Mouse (Mus musculus) limb, embryonic 14.5 days (tissue): Measurements from ENCODE around the gene Cd80. TPM values are rescaled to one million over a fixed set of nuclear protein-coding genes. Genes with fewer than 3 reads are reported as not detected.

ENCODE experiments used
- ATAC-seq: fragments of 200-750 bp; cut with Nextera tagmentation; 2 replicates; pipeline ENCODE4 v1.8.0; 2017; ENCODE audit warnings: low read depth, moderate number of reproducible peaks, moderate TSS enrichment; ENCODE audit not compliant: low FRiP score
- DNase-seq: peaks from one replicate; pipeline ENCODE4 v3.0.0-alpha.2; 2015; ENCODE audit warnings: low spot score
- H3K27ac ChIP-seq: fragments of 300-500 bp; sonication (generic); replicated peaks from 2 replicates; pipeline ENCODE4 v1.5.1; 2014; ENCODE audit warnings: low read depth, mild to moderate bottlenecking, low read length, moderate library complexity, mixed read lengths
- H3K27me3 ChIP-seq: fragments of 300-500 bp; sonication (generic); 2 replicates; pipeline ENCODE4 v1.6.1; 2014; ENCODE audit warnings: low read length, mixed read lengths; ENCODE audit not compliant: control insufficient read depth, insufficient read depth
- H3K36me3 ChIP-seq: fragments of 300-500 bp; sonication (generic); 2 replicates; pipeline ENCODE4 v1.6.1; 2014; ENCODE audit warnings: mild to moderate bottlenecking, low read length, moderate library complexity, mixed read lengths; ENCODE audit not compliant: control insufficient read depth, insufficient read depth
- H3K4me1 ChIP-seq: fragments of 300-500 bp; sonication (generic); 2 replicates; pipeline ENCODE4 v1.6.1; 2014; ENCODE audit warnings: antibody characterized with exemption, low read length, mixed read lengths; ENCODE audit not compliant: control insufficient read depth, insufficient read depth
- H3K4me2 ChIP-seq: fragments of 300-500 bp; sonication (generic); replicated peaks from 2 replicates; pipeline ENCODE4 v1.6.1; 2014; ENCODE audit warnings: low read depth, mild to moderate bottlenecking, low read length, moderate library complexity; ENCODE audit not compliant: severe bottlenecking
- H3K4me3 ChIP-seq: fragments of 300-500 bp; sonication (generic); replicated peaks from 2 replicates; pipeline ENCODE4 v1.5.1; 2014; ENCODE audit warnings: low read length
- H3K9ac ChIP-seq: fragments of 300-500 bp; sonication (generic); 2 replicates; pipeline ENCODE4 v1.6.1; 2014; ENCODE audit warnings: mild to moderate bottlenecking, low read depth, low read length, moderate library complexity; ENCODE audit not compliant: severe bottlenecking
- H3K9me3 ChIP-seq: fragments of 300-500 bp; sonication (generic); 2 replicates; pipeline ENCODE4 v1.6.1; 2016; ENCODE audit warnings: low read length; ENCODE audit not compliant: control insufficient read depth
- POLR2A ChIP-seq: fragments of 200-500 bp; IDR thresholded peaks from 2 replicates; pipeline ENCODE4 v1.8.0; 2012; ENCODE audit warnings: inconsistent platforms, mild to moderate bottlenecking, moderate library complexity, borderline replicate concordance; ENCODE audit not compliant: insufficient read depth, insufficient read length; ENCODE audit errors: extremely low read depth
- WGBS: fragments of 180-500 bp; shearing (Covaris S2); extraction: QIAGEN DNeasy Blood & Tissue Kit; methylation state at CpG from one replicate; pipeline ENCODE4 v1.1.7; 2014; 5-methylcytosine and 5-hydroxymethylcytosine counted together
- polyA plus RNA-seq, 2 experiments: library from polyadenylated mRNA; depleted of rRNA in 1 of 2; stranded (reverse) in 1 of 2; unstranded in 1 of 2; fragments of >200 nt; fragmentation: Nextera tagmentation in 1 of 2; extraction: Ambion mirVana in 1 of 2; gene quantifications; 2 replicates each; pipeline versions ENCODE4 v1.2.1 to v1.2.3; 2012 to 2014

Gene Cd80
- polyA plus RNA-seq, 2 experiments, result 0.33 to 0.45 TPM

GRCm38 (mm10) chr16:38414953-38415352 lies 40.4 kb upstream of the Cd80 start:
- WGBS, result 86% methylated on average over 7 of the region's 7 CpGs
- ATAC-seq (no peak), DNase-seq (no peak)

GRCm38 (mm10) chr16:38425374-38425773 lies 30.0 kb upstream of the Cd80 start:
- no peak for DNase-seq
- 82% methylated on average over 2 of the region's 2 CpGs for WGBS
- no peaks in the 10 kb centered on the region for H3K4me1 ChIP-seq
- no peak overlapping the region for H3K27ac ChIP-seq
- H3K27me3 ChIP-seq, result no peaks in the 10 kb centered on the region
- no peaks in the 10 kb centered on the region for H3K9me3 ChIP-seq
- no peak for TF ChIP-seq POLR2A
- no peaks in the 10 kb centered on the region for H3K36me3 ChIP-seq
- ATAC-seq, result no peak
- no peak overlapping the region for H3K4me2 ChIP-seq
- no peak overlapping the region for H3K9ac ChIP-seq
- H3K4me3 ChIP-seq, result no peak overlapping the region

More at GRCm38 (mm10) chr16:38414953-38415352, 40.4 kb upstream of the Cd80 start:
- no peaks in the 10 kb centered on the region for H3K27me3 ChIP-seq
- no peaks in the 10 kb centered on the region for H3K36me3 ChIP-seq
- H3K4me1 ChIP-seq, result no peaks in the 10 kb centered on the region
- H3K27ac ChIP-seq, result no peak overlapping the region
- no peak overlapping the region for H3K9ac ChIP-seq
- TF ChIP-seq POLR2A, result no peak
- H3K4me2 ChIP-seq, result no peak overlapping the region
- no peak overlapping the region for H3K4me3 ChIP-seq
- H3K9me3 ChIP-seq, result no peaks in the 10 kb centered on the region

- Histone ChIP-seq H3K27ac (no peak overlapping the region), H3K36me3 (no peaks in the 10 kb centered on the region), H3K4me2 (no peak overlapping the region), H3K4me3 (no peak overlapping the region), H3K9ac (no peak overlapping the region), H3K27me3 (no peaks in the 10 kb centered on the region), H3K9me3 (no peaks in the 10 kb centered on the region), H3K4me1 (no peaks in the 10 kb centered on the region)
- WGBS, result 90% methylated on average over 1 of the region's 1 CpGs
- TF ChIP-seq POLR2A, result no peak
- no peak for ATAC-seq
- DNase-seq, result no peak
Observed at GRCm38 (mm10) chr16:38425799-38426198, 29.6 kb upstream of the Cd80 start.

- DNase-seq (no peak), ATAC-seq (no peak)
- H3K27ac ChIP-seq, result no peak overlapping the region
- H3K4me1 ChIP-seq, result no peaks in the 10 kb centered on the region
- H3K9me3 ChIP-seq, result no peaks in the 10 kb centered on the region
- no peaks in the 10 kb centered on the region for H3K36me3 ChIP-seq
- WGBS, result 75% methylated on average over 13 of the region's 13 CpGs
- no peak for TF ChIP-seq POLR2A
- H3K9ac ChIP-seq, result no peak overlapping the region
- H3K4me3 ChIP-seq, result no peak overlapping the region
- no peaks in the 10 kb centered on the region for H3K27me3 ChIP-seq
- H3K4me2 ChIP-seq, result no peak overlapping the region
Observed at GRCm38 (mm10) chr16:38431446-38432185, 23.7 kb upstream of the Cd80 start.

GRCm38 (mm10) chr16:38432498-38433425 lies 22.6 kb upstream of the Cd80 start, which contains the start of gene Pla1a:
Gene Pla1a (minus strand): TSS chr16:38433145.
- no peak within 1 kb of the TSS for H3K4me3 ChIP-seq
- H3K36me3 ChIP-seq, result no peaks in the 10 kb centered on the region
- no peak for DNase-seq
- 67% methylated on average over 11 of the region's 11 CpGs for WGBS
- no peak for ATAC-seq
- H3K27me3 ChIP-seq, result no peaks in the 10 kb centered on the region
- H3K4me1 ChIP-seq, result no peaks in the 10 kb centered on the region
- no peak within 1 kb of the TSS for H3K9ac ChIP-seq
- H3K9me3 ChIP-seq, result no peaks in the 10 kb centered on the region
- no peak within 1 kb of the TSS for H3K27ac ChIP-seq
- no peak within 1 kb of the TSS for H3K4me2 ChIP-seq
- TF ChIP-seq POLR2A, result no peak
